Mouse (Mus musculus): ENCODE measurements at regions not wholly inside any gene's neighbourhood (a gene's known extent, or its start where the extent isn't known, plus 50 kb on each side); places are given as distances from the start of the nearest gene placed in this dataset.
"Not testable (repeated sequence)": the region's sequence is repeated elsewhere in the genome, so short reads cannot be mapped to it uniquely, and the experiment has no call there.

- no peak for DNase-seq
These were observed 123.6 kb downstream of the Tnfrsf21 start for GRCm38 (mm10) chr17:43139916-43140315.

- DNase-seq, result no peak
These were observed 125.4 kb downstream of the Tnfrsf21 start for GRCm38 (mm10) chr17:43141740-43142139.

- no peak for DNase-seq
These were observed 124.4 kb upstream of the Adgrf1 start for GRCm38 (mm10) chr17:43145749-43146148.

- DNase-seq, result no peak
These were observed 122.2 kb upstream of the Adgrf1 start for GRCm38 (mm10) chr17:43147935-43148334.

- DNase-seq, result no peak
These were observed 117.5 kb upstream of the Adgrf1 start for GRCm38 (mm10) chr17:43152620-43153019.

- DNase-seq, result not testable (repeated sequence)
These were observed 114.9 kb upstream of the Adgrf1 start for GRCm38 (mm10) chr17:43155271-43155670.

- no peak for DNase-seq
These were observed 114.0 kb upstream of the Adgrf1 start for GRCm38 (mm10) chr17:43156116-43156515.

- peak in 1 of 2 experiments; percentile 15 for DNase-seq
These were observed 112.2 kb upstream of the Adgrf1 start for GRCm38 (mm10) chr17:43157781-43158501.

GRCm38 (mm10) chr17:43158741-43159140, 111.4 kb upstream of the Adgrf1 start:
- DNase-seq, result no peak

GRCm38 (mm10) chr17:43161306-43161705, 108.8 kb upstream of the Adgrf1 start:
- DNase-seq, result not testable (repeated sequence)

- DNase-seq, result no peak
These were observed 107.0 kb upstream of the Adgrf1 start for GRCm38 (mm10) chr17:43163126-43163525.

GRCm38 (mm10) chr17:43166091-43166490, 104.0 kb upstream of the Adgrf1 start:
- no peak for DNase-seq

- DNase-seq, result no peak
These were observed 100.7 kb upstream of the Adgrf1 start for GRCm38 (mm10) chr17:43169435-43169834.

- no peak for DNase-seq
These were observed 97.4 kb upstream of the Adgrf1 start for GRCm38 (mm10) chr17:43172657-43173165.

GRCm38 (mm10) chr17:43174860-43175259, 95.3 kb upstream of the Adgrf1 start:
- DNase-seq, result no peak

GRCm38 (mm10) chr17:43177244-43177643, 92.9 kb upstream of the Adgrf1 start:
- DNase-seq, result no peak

GRCm38 (mm10) chr17:43190016-43190415, 80.1 kb upstream of the Adgrf1 start:
- no peak for DNase-seq

- no peak for DNase-seq
These were observed 79.2 kb upstream of the Adgrf1 start for GRCm38 (mm10) chr17:43190853-43191485.

- DNase-seq, result no peak
These were observed 72.9 kb upstream of the Adgrf1 start for GRCm38 (mm10) chr17:43197232-43197631.

GRCm38 (mm10) chr17:43200832-43201231, 69.3 kb upstream of the Adgrf1 start:
- DNase-seq, result no peak

- DNase-seq, result no peak
These were observed 63.2 kb upstream of the Adgrf1 start for GRCm38 (mm10) chr17:43206701-43207470.

- no peak for DNase-seq
These were observed 60.4 kb upstream of the Adgrf1 start for GRCm38 (mm10) chr17:43209727-43210126.

GRCm38 (mm10) chr17:43214038-43214437, 56.1 kb upstream of the Adgrf1 start:
- DNase-seq, result no peak
